Mouse (Mus musculus) intestine, embryonic 14.5 days (tissue): ENCODE measurements at regions not wholly inside any gene's neighbourhood (a gene's known extent, or its start where the extent isn't known, plus 50 kb on each side); places are given as distances from the start of the nearest gene placed in this dataset.

Experiments
- ATAC-seq: fragments of 200-750 bp; cut with Nextera tagmentation; replicated peaks from 2 replicates; pipeline ENCODE4 v1.8.0; 2017; ENCODE audit warnings: low read depth, moderate number of reproducible peaks, moderate TSS enrichment, moderate library complexity; ENCODE audit not compliant: low FRiP score, low TSS enrichment
- DNase-seq: peaks from one replicate; pipeline ENCODE4 v3.0.0-alpha.2; 2018; ENCODE audit warnings: low spot score
- H3K27ac ChIP-seq: fragments of 300-500 bp; sonication (generic); 2 replicates; pipeline ENCODE4 v1.5.1; 2014; ENCODE audit warnings: low read depth, mild to moderate bottlenecking, control low read depth
- H3K27me3 ChIP-seq: fragments of 300-500 bp; sonication (generic); replicated peaks from 2 replicates; pipeline ENCODE4 v1.6.1; 2014; ENCODE audit warnings: low read length, control low read depth; ENCODE audit not compliant: control insufficient read depth, insufficient read depth
- H3K36me3 ChIP-seq: fragments of 300-500 bp; sonication (generic); 2 replicates; pipeline ENCODE4 v1.6.1; 2014; ENCODE audit warnings: low read length, control low read depth; ENCODE audit not compliant: control insufficient read depth, insufficient read depth
- H3K4me1 ChIP-seq: fragments of 300-500 bp; sonication (generic); replicated peaks from 2 replicates; pipeline ENCODE4 v1.6.1; 2014; ENCODE audit warnings: low read length, control low read depth, mixed read lengths; ENCODE audit not compliant: control insufficient read depth, insufficient read depth
- H3K4me2 ChIP-seq: fragments of 300-500 bp; sonication (generic); 2 replicates; pipeline ENCODE4 v1.6.1; 2014; ENCODE audit warnings: low read length
- H3K4me3 ChIP-seq: fragments of 300-500 bp; sonication (generic); 2 replicates; pipeline ENCODE4 v1.5.1; 2014; ENCODE audit warnings: low read depth, low read length, control low read depth, mixed read lengths
- H3K9ac ChIP-seq: fragments of 300-500 bp; sonication (generic); 2 replicates; pipeline ENCODE4 v1.6.1; 2014; ENCODE audit warnings: mild to moderate bottlenecking, low read length
- H3K9me3 ChIP-seq: fragments of 300-500 bp; sonication (generic); 2 replicates; pipeline ENCODE4 v1.6.1; 2016; ENCODE audit warnings: low read length, control low read depth; ENCODE audit not compliant: control insufficient read depth
- WGBS: fragments of 180-500 bp; shearing (Covaris S2); extraction: QIAGEN DNeasy Blood & Tissue Kit; methylation state at CpG from one replicate; pipeline ENCODE4 v1.1.7; 2014; 5-methylcytosine and 5-hydroxymethylcytosine counted together

- Histone ChIP-seq H3K4me3 (no peak overlapping the region), H3K9me3 (no peaks in the 10 kb centered on the region), H3K4me2 (no peak overlapping the region), H3K27ac (no peak overlapping the region), H3K4me1 (no peaks in the 10 kb centered on the region), H3K27me3 (no peaks in the 10 kb centered on the region), H3K9ac (no peak overlapping the region), H3K36me3 (no peaks in the 10 kb centered on the region)
- DNase-seq = no peak
- no peak for ATAC-seq
- 64% methylated on average over 12 of the region's 12 CpGs for WGBS
These were observed 160.1 kb downstream of the Kcna5 start for GRCm38 (mm10) chr6:126374970-126375620.

DNA sequence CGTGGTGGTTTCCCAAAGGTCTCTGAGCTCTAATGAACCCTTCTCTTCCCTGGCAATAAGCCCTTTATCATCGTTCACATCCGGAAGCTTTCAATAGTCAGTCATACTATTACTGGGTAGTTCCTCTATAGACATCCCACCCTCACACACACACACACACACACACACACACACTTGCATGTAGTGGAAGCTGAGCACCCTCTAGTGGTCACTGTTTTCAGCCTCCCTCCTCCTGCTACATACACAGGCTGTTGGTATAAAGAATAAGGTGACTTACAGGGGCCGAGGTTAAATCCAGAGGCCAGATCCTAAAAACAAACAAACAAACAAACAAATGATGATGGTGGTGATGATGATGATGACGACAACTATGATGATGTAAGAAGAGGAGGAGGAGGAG lies 163.2 kb downstream of the Kcna5 start:
- no peak overlapping the region for H3K9ac ChIP-seq
- H3K27me3 ChIP-seq = no peaks in the 10 kb centered on the region
- no peak overlapping the region for H3K27ac ChIP-seq
- no peaks in the 10 kb centered on the region for H3K4me1 ChIP-seq
- WGBS = 68% methylated on average over 5 of the region's 5 CpGs
- no peak overlapping the region for H3K4me2 ChIP-seq
- DNase-seq = peak; percentile 65
- no peaks in the 10 kb centered on the region for H3K36me3 ChIP-seq
- no peak overlapping the region for H3K4me3 ChIP-seq
- ATAC-seq = no peak
- H3K9me3 ChIP-seq = no peaks in the 10 kb centered on the region

DNA sequence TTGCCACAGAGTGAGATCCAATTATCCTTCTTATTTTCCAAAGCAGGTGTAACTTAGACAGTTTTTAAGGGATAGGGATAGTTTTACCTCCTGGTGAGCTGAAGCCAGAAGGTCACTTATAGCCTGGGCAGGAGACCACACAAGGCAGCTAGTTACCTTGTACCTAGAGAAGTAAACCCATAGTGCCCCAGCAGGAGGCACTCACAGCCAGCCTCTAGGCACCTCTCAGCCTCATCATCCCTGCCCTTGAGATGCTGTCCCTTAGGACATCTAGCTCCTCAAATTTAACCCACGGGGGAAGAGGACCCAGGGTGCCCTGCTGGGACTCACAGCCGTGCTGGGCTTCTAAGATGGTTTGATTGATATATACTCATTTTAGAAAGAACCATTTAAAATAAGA lies 163.7 kb downstream of the Kcna5 start:
- no peak overlapping the region for H3K9ac ChIP-seq
- H3K9me3 ChIP-seq = no peaks in the 10 kb centered on the region
- H3K36me3 ChIP-seq = no peaks in the 10 kb centered on the region
- no peaks in the 10 kb centered on the region for H3K4me1 ChIP-seq
- no peak overlapping the region for H3K4me3 ChIP-seq
- H3K4me2 ChIP-seq = no peak overlapping the region
- WGBS = 89% methylated on average over 2 of the region's 2 CpGs
- ATAC-seq (no peak), DNase-seq (no peak)
- no peaks in the 10 kb centered on the region for H3K27me3 ChIP-seq
- no peak overlapping the region for H3K27ac ChIP-seq

GRCm38 (mm10) chr6:126365495-126365894 lies 169.7 kb downstream of the Kcna5 start:
- WGBS = 88% methylated on average over 8 of the region's 8 CpGs
- Histone ChIP-seq H3K9ac (no peak overlapping the region), H3K9me3 (no peaks in the 10 kb centered on the region), H3K4me2 (no peak overlapping the region), H3K27me3 (no peaks in the 10 kb centered on the region), H3K36me3 (no peaks in the 10 kb centered on the region), H3K4me1 (no peaks in the 10 kb centered on the region), H3K27ac (no peak overlapping the region), H3K4me3 (no peak overlapping the region)
- ATAC-seq (no peak), DNase-seq (no peak)

- no peaks in the 10 kb centered on the region for H3K4me1 ChIP-seq
- H3K27ac ChIP-seq = no peak overlapping the region
- no peak overlapping the region for H3K4me3 ChIP-seq
- no peaks in the 10 kb centered on the region for H3K9me3 ChIP-seq
- no peak overlapping the region for H3K9ac ChIP-seq
- H3K4me2 ChIP-seq = no peak overlapping the region
- no peaks in the 10 kb centered on the region for H3K36me3 ChIP-seq
- WGBS = 74% methylated on average over 3 of the region's 3 CpGs
- no peak for DNase-seq
- H3K27me3 ChIP-seq = no peaks in the 10 kb centered on the region
- ATAC-seq = no peak
These were observed 172.9 kb downstream of the Kcna5 start for GRCm38 (mm10) chr6:126362331-126362730.

DNA sequence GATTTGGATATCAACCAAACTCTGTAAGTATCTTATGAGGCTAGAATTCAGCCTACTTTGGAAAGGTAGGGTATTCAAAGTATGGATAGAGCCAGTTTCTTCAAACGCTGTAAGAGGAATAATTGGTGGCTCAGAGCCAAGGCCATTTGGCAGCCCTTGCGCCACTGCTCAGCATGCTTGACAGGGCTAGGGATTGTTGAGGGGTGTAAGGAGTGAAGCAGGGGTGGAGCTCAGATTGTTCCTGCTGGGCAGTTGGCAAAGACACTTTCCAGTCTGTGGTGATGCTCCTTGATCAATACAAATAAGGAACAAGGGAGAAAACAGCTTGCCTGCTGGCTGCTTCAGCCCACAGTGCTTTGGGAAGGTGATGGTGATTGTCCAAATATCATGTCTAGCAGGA lies 181.9 kb downstream of the Kcna5 start:
- Histone ChIP-seq H3K27ac (no peak overlapping the region), H3K36me3 (no peaks in the 10 kb centered on the region), H3K4me2 (no peak overlapping the region), H3K4me3 (no peak overlapping the region), H3K4me1 (no peaks in the 10 kb centered on the region), H3K9me3 (no peaks in the 10 kb centered on the region), H3K27me3 (no peaks in the 10 kb centered on the region), H3K9ac (no peak overlapping the region)
- DNase-seq (no peak), ATAC-seq (no peak)
- 37% methylated on average over 2 of the region's 2 CpGs for WGBS

DNA sequence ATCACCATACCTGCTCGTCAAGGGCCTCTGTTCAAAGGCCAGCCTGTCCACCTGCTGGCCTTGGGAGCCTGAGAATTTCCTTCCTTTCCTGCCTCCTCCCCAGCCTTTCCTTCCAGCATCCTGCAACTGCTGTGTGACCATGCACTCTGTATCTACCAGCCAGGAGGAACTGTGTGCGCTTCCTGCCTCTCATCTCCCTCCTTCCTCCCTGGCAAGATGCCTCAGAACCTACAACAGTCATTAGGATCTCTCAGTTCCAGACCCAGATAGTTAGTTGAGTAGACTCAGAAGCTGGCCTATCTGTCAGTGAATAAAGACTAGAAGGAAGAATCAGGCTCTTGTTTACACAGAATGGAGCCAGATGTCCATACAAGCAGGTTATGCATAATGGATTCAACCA lies 183.8 kb upstream of the Ntf3 start:
- WGBS = 67% methylated on average over 2 of the region's 2 CpGs
- Histone ChIP-seq H3K9me3 (no peaks in the 10 kb centered on the region), H3K4me3 (no peak overlapping the region), H3K9ac (no peak overlapping the region), H3K4me1 (no peaks in the 10 kb centered on the region), H3K27ac (no peak overlapping the region), H3K27me3 (no peaks in the 10 kb centered on the region), H3K36me3 (no peaks in the 10 kb centered on the region), H3K4me2 (no peak overlapping the region)
- ATAC-seq (no peak), DNase-seq (no peak)

GRCm38 (mm10) chr6:126349905-126350304 lies 183.2 kb upstream of the Ntf3 start:
- no peak for DNase-seq
- no peak for ATAC-seq
- Histone ChIP-seq H3K4me2 (no peak overlapping the region), H3K9ac (no peak overlapping the region), H3K9me3 (no peaks in the 10 kb centered on the region), H3K4me3 (no peak overlapping the region), H3K4me1 (no peaks in the 10 kb centered on the region), H3K27me3 (no peaks in the 10 kb centered on the region), H3K27ac (no peak overlapping the region), H3K36me3 (no peaks in the 10 kb centered on the region)
- 51% methylated on average over 2 of the region's 2 CpGs for WGBS

DNA sequence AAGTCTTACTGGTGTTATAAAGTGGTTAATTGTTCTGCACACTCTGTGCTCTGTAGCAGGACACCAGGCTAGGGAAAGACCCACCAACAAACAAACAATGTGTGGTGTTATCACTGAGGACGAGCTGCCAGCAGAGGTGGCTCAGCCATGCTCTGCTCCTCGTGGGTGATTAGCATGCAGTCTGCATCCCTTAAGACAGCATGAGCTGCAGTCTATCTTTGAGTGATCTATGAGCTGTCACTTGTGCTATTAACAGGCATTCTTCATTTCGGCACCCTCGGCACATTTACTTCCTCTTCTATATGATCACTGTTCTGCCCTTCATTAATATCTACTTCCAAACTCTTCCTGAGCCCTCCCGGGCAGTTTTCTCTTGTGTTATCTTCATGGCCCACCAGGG lies 178.5 kb upstream of the Ntf3 start:
- no peaks in the 10 kb centered on the region for H3K27me3 ChIP-seq
- no peak overlapping the region for H3K4me3 ChIP-seq
- no peaks in the 10 kb centered on the region for H3K4me1 ChIP-seq
- no peak overlapping the region for H3K27ac ChIP-seq
- H3K36me3 ChIP-seq = no peaks in the 10 kb centered on the region
- no peak for DNase-seq
- no peak overlapping the region for H3K9ac ChIP-seq
- ATAC-seq = no peak
- H3K4me2 ChIP-seq = no peak overlapping the region
- H3K9me3 ChIP-seq = no peaks in the 10 kb centered on the region
- WGBS = 44% methylated on average over 5 of the region's 5 CpGs
